Mouse (Mus musculus): ENCODE results near the gene Masp1. TPM values are rescaled to one million over a fixed set of nuclear protein-coding genes. Genes with fewer than 3 reads are reported as not detected.

Masp1 gene
- total RNA-seq (2014; rRNA removed) (32.2 and 37.1 TPM in 2 replicates), polyA plus RNA-seq (2015; fragmentation: Nextera tagmentation; extraction: Ambion mirVana) (22.0 and 23.3 TPM in 2 replicates)

- 1% methylated on average over 12 of the region's 12 CpGs for WGBS
- H3K9me3 ChIP-seq (ENCODE audit: low read length): 0 out of 2 replicates have a peak, but pooled peaks cover 2% of the 10 kb centered on the region
- H3K4me3 ChIP-seq (ENCODE audit: low read depth, low read length): peak within 1 kb of the TSS; percentile 48
- peak within 1 kb of the TSS; percentile 76 for H3K4me2 ChIP-seq (ENCODE audit: low read depth)
- ATAC-seq (peak; percentile 64), DNase-seq (peak; percentile 71)
- TF ChIP-seq CTCF (IDR thresholded peaks at IDR 0.05; ENCODE audit: low read depth): no peak
- no peaks in the 10 kb centered on the region for H3K36me3 ChIP-seq (ENCODE audit: insufficient read depth)
- H3K27ac ChIP-seq (ENCODE audit: low read depth, low read length): peak within 1 kb of the TSS; percentile 91
- no peaks in the 10 kb centered on the region for H3K27me3 ChIP-seq (ENCODE audit: insufficient read depth, low read length)
- peaks cover 38% of the 10 kb centered on the region for H3K4me1 ChIP-seq (ENCODE audit: insufficient read depth)
- peak within 1 kb of the TSS; percentile 71 for H3K9ac ChIP-seq
These were observed at the start of gene Masp1, which contains the start of gene Rtp4 for GRCm38 (mm10) chr16:23520235-23520871. Gene Masp1 (minus strand): TSS chr16:23520815. Gene Rtp4 (plus strand): TSS chr16:23520291.

GRCm38 (mm10) chr16:23568369-23568958 is 47.8 kb upstream of the Masp1 start:
- no peaks in the 10 kb centered on the region for H3K27me3 ChIP-seq (ENCODE audit: insufficient read depth, low read length)
- H3K27ac ChIP-seq (ENCODE audit: low read depth, low read length): no peak overlapping the region
- no peak overlapping the region for H3K9ac ChIP-seq
- H3K4me3 ChIP-seq (ENCODE audit: low read depth, low read length): no peak overlapping the region
- no peak for TF ChIP-seq CTCF (IDR thresholded peaks at IDR 0.05; ENCODE audit: low read depth)
- H3K9me3 ChIP-seq (ENCODE audit: low read length): no peaks in the 10 kb centered on the region
- DNase-seq (peak; percentile 7), ATAC-seq (peak; percentile 43)
- no peak overlapping the region for H3K4me2 ChIP-seq (ENCODE audit: low read depth)
- no peaks in the 10 kb centered on the region for H3K4me1 ChIP-seq (ENCODE audit: insufficient read depth)
- H3K36me3 ChIP-seq (ENCODE audit: insufficient read depth): no peaks in the 10 kb centered on the region
- WGBS: 54% methylated on average over 4 of the region's 4 CpGs

DNA sequence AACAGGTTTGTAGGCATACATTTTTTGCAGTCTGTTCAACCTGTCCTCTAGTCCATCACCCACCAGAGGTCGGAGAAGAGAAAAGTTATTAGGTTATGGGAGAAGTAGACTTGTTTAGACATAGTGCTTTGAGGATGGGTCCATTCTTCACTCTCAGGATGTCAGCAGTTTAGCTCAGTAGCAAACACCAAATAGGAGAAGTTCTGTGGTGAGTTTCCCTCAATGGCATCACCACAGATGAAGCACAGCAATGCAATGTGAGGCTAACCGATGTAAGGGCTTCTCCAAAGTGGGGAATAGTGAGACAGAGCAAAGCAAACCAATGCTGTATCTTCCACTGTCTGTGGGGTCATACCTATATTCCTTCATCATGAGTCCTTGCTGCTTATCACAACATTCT is 37.1 kb upstream of the Masp1 start:
- H3K27ac ChIP-seq (ENCODE audit: low read depth, low read length): no peak overlapping the region
- no peak overlapping the region for H3K4me3 ChIP-seq (ENCODE audit: low read depth, low read length)
- no peaks in the 10 kb centered on the region for H3K9me3 ChIP-seq (ENCODE audit: low read length)
- DNase-seq (no peak), ATAC-seq (no peak)
- H3K4me2 ChIP-seq (ENCODE audit: low read depth): no peak overlapping the region
- no peaks in the 10 kb centered on the region for H3K4me1 ChIP-seq (ENCODE audit: insufficient read depth)
- H3K9ac ChIP-seq: no peak overlapping the region
- H3K36me3 ChIP-seq (ENCODE audit: insufficient read depth): no peaks in the 10 kb centered on the region
- no peak for TF ChIP-seq CTCF (IDR thresholded peaks at IDR 0.05; ENCODE audit: low read depth)
- no peaks in the 10 kb centered on the region for H3K27me3 ChIP-seq (ENCODE audit: insufficient read depth, low read length)
- 99% methylated on average over 2 of the region's 2 CpGs for WGBS

GRCm38 (mm10) chr16:23557195-23557594 is 36.6 kb upstream of the Masp1 start:
- H3K4me1 ChIP-seq (ENCODE audit: insufficient read depth): no peaks in the 10 kb centered on the region
- DNase-seq (no peak), ATAC-seq (no peak)
- no peaks in the 10 kb centered on the region for H3K27me3 ChIP-seq (ENCODE audit: insufficient read depth, low read length)
- H3K4me3 ChIP-seq (ENCODE audit: low read depth, low read length): no peak overlapping the region
- H3K9ac ChIP-seq: no peak overlapping the region
- no peak overlapping the region for H3K27ac ChIP-seq (ENCODE audit: low read depth, low read length)
- no peak overlapping the region for H3K4me2 ChIP-seq (ENCODE audit: low read depth)
- H3K36me3 ChIP-seq (ENCODE audit: insufficient read depth): no peaks in the 10 kb centered on the region
- TF ChIP-seq CTCF (IDR thresholded peaks at IDR 0.05; ENCODE audit: low read depth): no peak
- H3K9me3 ChIP-seq (ENCODE audit: low read length): no peaks in the 10 kb centered on the region
- 93% methylated on average over 5 of the region's 5 CpGs for WGBS

DNA sequence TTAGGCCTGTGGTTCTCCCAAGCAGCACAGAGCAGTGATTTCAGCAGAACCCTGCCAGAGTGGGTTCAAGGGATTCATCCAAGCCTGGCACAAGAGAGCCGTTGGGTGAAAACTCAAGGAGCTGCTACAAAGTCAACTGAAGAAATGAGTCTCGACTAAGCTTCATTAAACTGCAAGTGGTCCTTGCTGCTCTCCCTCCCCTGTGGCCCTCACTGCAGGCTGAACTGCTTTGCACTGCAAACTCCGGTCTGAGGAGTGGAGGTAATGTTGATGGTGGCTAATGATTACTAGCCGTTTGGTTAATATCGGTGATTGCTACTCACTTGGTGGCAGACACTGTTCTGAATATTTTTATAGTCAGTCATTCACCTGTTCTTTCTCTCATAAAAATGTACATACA is 34.1 kb upstream of the Masp1 start:
- Histone ChIP-seq H3K4me1 (ENCODE audit: insufficient read depth) (no peaks in the 10 kb centered on the region), H3K36me3 (ENCODE audit: insufficient read depth) (no peaks in the 10 kb centered on the region), H3K27ac (ENCODE audit: low read depth, low read length) (no peak overlapping the region), H3K4me3 (ENCODE audit: low read depth, low read length) (no peak overlapping the region), H3K9ac (no peak overlapping the region), H3K27me3 (ENCODE audit: insufficient read depth, low read length) (no peaks in the 10 kb centered on the region), H3K4me2 (ENCODE audit: low read depth) (no peak overlapping the region), H3K9me3 (ENCODE audit: low read length) (no peaks in the 10 kb centered on the region)
- DNase-seq: no peak
- TF ChIP-seq CTCF (IDR thresholded peaks at IDR 0.05; ENCODE audit: low read depth): no peak
- 84% methylated on average over 5 of the region's 5 CpGs for WGBS
- no peak for ATAC-seq

- no peaks in the 10 kb centered on the region for H3K36me3 ChIP-seq (ENCODE audit: insufficient read depth)
- DNase-seq (peak; percentile 68), ATAC-seq (peak; percentile 81)
- H3K27ac ChIP-seq (ENCODE audit: low read depth, low read length): no peak overlapping the region
- no peaks in the 10 kb centered on the region for H3K4me1 ChIP-seq (ENCODE audit: insufficient read depth)
- H3K4me2 ChIP-seq (ENCODE audit: low read depth): no peak overlapping the region
- 71% methylated on average over 18 of the region's 18 CpGs for WGBS
- no peaks in the 10 kb centered on the region for H3K27me3 ChIP-seq (ENCODE audit: insufficient read depth, low read length)
- H3K9ac ChIP-seq: peak overlapping the region; percentile 18; the same call in 1 of the 2 replicates
- no peaks in the 10 kb centered on the region for H3K9me3 ChIP-seq (ENCODE audit: low read length)
- peak; percentile 51 for TF ChIP-seq CTCF (IDR thresholded peaks at IDR 0.05; ENCODE audit: low read depth)
- H3K4me3 ChIP-seq (ENCODE audit: low read depth, low read length): no peak overlapping the region
These were observed 30.5 kb upstream of the Masp1 start for GRCm38 (mm10) chr16:23550981-23551582.
